Mouse (Mus musculus): ENCODE measurements at regions not wholly inside any gene's neighbourhood (a gene's known extent, or its start where the extent isn't known, plus 50 kb on each side); places are given as distances from the start of the nearest gene placed in this dataset.

DNA sequence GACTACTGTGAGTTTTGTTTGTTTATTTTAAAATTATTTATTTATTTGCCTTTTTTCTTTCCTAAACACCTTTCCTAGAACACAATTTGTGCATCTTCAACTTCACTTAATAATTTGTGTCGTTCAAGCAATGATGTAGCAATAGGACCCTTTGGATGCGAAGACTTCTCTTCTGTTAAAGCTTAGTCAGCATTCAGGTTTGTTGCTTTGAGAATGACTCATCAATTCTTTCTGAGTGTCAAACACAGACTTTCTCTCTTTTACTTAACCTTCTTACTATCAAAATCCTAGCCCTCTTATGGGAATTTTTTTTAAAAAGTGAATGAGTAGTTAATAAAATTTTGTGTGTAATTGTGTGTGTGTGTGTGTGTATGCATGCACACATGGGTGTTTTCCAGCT is 211.3 kb downstream of the Ets1 start:
- no peak for TF ChIP-seq CEBPB (IDR thresholded peaks at IDR 0.05; ENCODE audit: insufficient read depth, poor library complexity, severe bottlenecking)
- TF ChIP-seq POLR2A (IDR thresholded peaks at IDR 0.05; ENCODE audit: insufficient read length, low read depth), result no peak
- no peak for TF ChIP-seq TCF12 (IDR thresholded peaks at IDR 0.05; ENCODE audit: insufficient read depth, poor library complexity, severe bottlenecking)
- no peak for TF ChIP-seq MAX (IDR thresholded peaks at IDR 0.05; ENCODE audit: low read depth)
